8 mouse cellular contexts compared by ENCODE assay signal in genomic region chr2:6162366-6163040, GRCm38 (mm10). TPM values are rescaled to one million over a fixed set of nuclear protein-coding genes. Genes with fewer than 3 reads are reported as not detected.
A peak's percentile ranks its signal among the peaks of the same experiment; 100 is the strongest.
DNase-seq lines count a peak whose midpoint lies in the region; ATAC-seq lines count a peak whose summit lies in the region.

No protein-coding gene starts in this region.

- no peak overlapping the region for H3K4me3 ChIP-seq in lung, embryonic 15.5 days
- H3K4me3 ChIP-seq in forebrain, embryonic 12.5 days (replicated peaks) = no peak overlapping the region

- WGBS in lung, embryonic 15.5 days = 25% methylated on average over 6 of the region's 6 CpGs
- WGBS in forebrain, embryonic 12.5 days = 61% methylated on average over 6 of the region's 6 CpGs

- H3K27ac ChIP-seq in lung, embryonic 15.5 days = peak overlapping the region; percentile 48
- H3K27ac ChIP-seq in forebrain, embryonic 12.5 days = no peak overlapping the region

- peak; percentile 80 for ATAC-seq in inflammation-experienced regulatory T-cells, adult 6 months
- ATAC-seq in lung, embryonic 15.5 days (ENCODE audit: borderline replicate concordance, extremely low read depth, low FRiP score, low TSS enrichment) = peak; percentile 63; the same call in 1 of the 2 replicates
- no peak for ATAC-seq in forebrain, embryonic 12.5 days (ENCODE audit: low FRiP score)

- no peaks in the 10 kb centered on the region for H3K36me3 ChIP-seq in lung, embryonic 15.5 days
- H3K36me3 ChIP-seq in forebrain, embryonic 12.5 days (replicated peaks) = no peaks in the 10 kb centered on the region

- peaks cover 43% of the 10 kb centered on the region for H3K4me1 ChIP-seq in lung, embryonic 15.5 days
- H3K4me1 ChIP-seq in forebrain, embryonic 12.5 days = no peaks in the 10 kb centered on the region

- H3K27me3 ChIP-seq in lung, embryonic 15.5 days = no peaks in the 10 kb centered on the region
- H3K27me3 ChIP-seq in forebrain, embryonic 12.5 days = no peaks in the 10 kb centered on the region

- no peaks in the 10 kb centered on the region for H3K9me3 ChIP-seq in lung, embryonic 15.5 days
- H3K9me3 ChIP-seq in forebrain, embryonic 12.5 days = no peaks in the 10 kb centered on the region

- peak; percentile 19 for DNase-seq in adrenal gland, postnatal 14 days
- no peak for DNase-seq in adrenal gland, adult 18-20 months (ENCODE audit: low spot score in 2 of 2)
- peak; percentile 40 for DNase-seq in thymus, postnatal 25 days
- no peak for DNase-seq in embryo, embryonic 11 days
- no peak for DNase-seq in cerebellum, adult 11 months

- no peak overlapping the region for H3K4me2 ChIP-seq in lung, embryonic 15.5 days
- no peak overlapping the region for H3K4me2 ChIP-seq in forebrain, embryonic 12.5 days

- no peak overlapping the region for H3K9ac ChIP-seq in lung, embryonic 15.5 days
- H3K9ac ChIP-seq in forebrain, embryonic 12.5 days = no peak overlapping the region

RNA-seq across cellular contexts. Expression of gene Proser2, which starts 32.5 kb away (rescaled TPM):
- total RNA-seq in adrenal gland, postnatal 14 days (2021) = 11.2 and 11.8 TPM in 2 replicates
- total RNA-seq in adrenal gland, adult 18-20 months (2021) = 10 to 100 TPM; 14.0 to 21.6 TPM
- polyA plus RNA-seq in inflammation-experienced regulatory T-cells, adult 6 months (2017; shearing (Covaris generic)) = under 1 TPM in 1 of 3 experiments, not detected in 2; 0.23 TPM
- polyA plus RNA-seq in lung, embryonic 15.5 days (2015; fragmentation: Nextera tagmentation; extraction: Ambion mirVana) = 7.2 and 7.7 TPM in 2 replicates
- polyA plus RNA-seq in forebrain, embryonic 12.5 days (2016; fragmentation: Nextera tagmentation; extraction: Ambion mirVana) = 2.6 and 3.1 TPM in 2 replicates

RNA-seq across cellular contexts. Expression of gene Echdc3, which starts 50.3 kb away (rescaled TPM):
- total RNA-seq in adrenal gland, postnatal 14 days (2021) = 56.9 and 66.3 TPM in 2 replicates
- 10 to 100 TPM; 46.9 to 75.4 TPM for total RNA-seq in adrenal gland, adult 18-20 months (2021)
- polyA plus RNA-seq in inflammation-experienced regulatory T-cells, adult 6 months (2017; shearing (Covaris generic)) = not detected
- polyA plus RNA-seq in lung, embryonic 15.5 days (2015; fragmentation: Nextera tagmentation; extraction: Ambion mirVana) = 9.6 and 9.7 TPM in 2 replicates
- polyA plus RNA-seq in forebrain, embryonic 12.5 days (2016; fragmentation: Nextera tagmentation; extraction: Ambion mirVana) = 1.1 and 2.9 TPM in 2 replicates

Comparison
In these comparisons a context has a peak if more than half of its experiments do, and no peak if none do; other contexts are left out.
1. DNase-seq: peak in adrenal gland, postnatal 14 days (single experiment) and thymus, postnatal 25 days (single experiment); none in adrenal gland, adult 18-20 months (0 of 2), embryo, embryonic 11 days (single experiment) and cerebellum, adult 11 months (single experiment).